Mouse (Mus musculus): ENCODE measurements around the gene Aqp2. TPM values are rescaled to one million over a fixed set of nuclear protein-coding genes. Genes with fewer than 3 reads are reported as not detected.

Aqp2 gene
- polyA plus RNA-seq, 1 experiment from 2014 or later: not detected

DNA sequence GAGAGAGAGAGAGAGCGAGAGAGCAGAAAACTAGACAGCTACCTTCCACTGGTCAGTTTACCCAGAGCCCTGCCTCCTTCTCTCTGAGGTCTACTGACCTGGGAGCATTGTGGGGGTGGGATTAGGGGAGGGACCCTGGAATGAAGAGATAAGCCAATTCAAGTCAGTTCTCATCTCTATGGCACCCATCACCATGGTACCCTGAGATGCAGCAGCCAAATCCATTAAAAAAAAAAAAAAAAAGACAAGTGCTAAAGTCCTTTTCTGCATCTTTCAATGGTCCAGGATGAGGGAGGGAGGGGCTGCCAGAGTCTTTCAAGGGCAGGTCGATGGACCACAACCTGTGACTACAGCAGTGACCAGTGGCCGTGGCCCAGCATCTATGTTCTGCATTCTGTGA lies 26.7 kb downstream of the Aqp2 start:
- peaks cover 49% of the 10 kb centered on the region for H3K4me1 ChIP-seq
- H3K36me3 ChIP-seq: no peaks in the 10 kb centered on the region
- WGBS: 68% methylated on average over 3 of the region's 3 CpGs

GRCm38 (mm10) chr15:99606515-99606914 lies 27.7 kb downstream of the Aqp2 start:
- Histone ChIP-seq H3K36me3 (no peaks in the 10 kb centered on the region), H3K4me1 (peaks cover 48% of the 10 kb centered on the region), H3K4me3 (replicated peaks) (no peak overlapping the region), H3K27ac (replicated peaks) (no peak overlapping the region), H3K9ac (replicated peaks) (no peak overlapping the region), H3K9me3 (replicated peaks) (no peaks in the 10 kb centered on the region), H3K27me3 (replicated peaks) (no peaks in the 10 kb centered on the region), H3K4me2 (no peak overlapping the region)
- WGBS: 37% methylated on average over 5 of the region's 5 CpGs
- no peak for ATAC-seq (ENCODE audit: low FRiP score)

More for the DNA sequence above, 26.7 kb downstream of the Aqp2 start:
- H3K27ac ChIP-seq (replicated peaks): no peak overlapping the region
- H3K4me3 ChIP-seq (replicated peaks): no peak overlapping the region
- H3K4me2 ChIP-seq: no peak overlapping the region
- H3K9me3 ChIP-seq (replicated peaks): no peaks in the 10 kb centered on the region
- H3K27me3 ChIP-seq (replicated peaks): no peaks in the 10 kb centered on the region
- no peak overlapping the region for H3K9ac ChIP-seq (replicated peaks)
- no peak for ATAC-seq (ENCODE audit: low FRiP score)

- 0 out of 2 replicates have a peak, but pooled peaks have one; percentile 28 for ATAC-seq (ENCODE audit: low FRiP score)
- Histone ChIP-seq H3K4me2 (no peak overlapping the region), H3K27me3 (replicated peaks) (no peaks in the 10 kb centered on the region), H3K27ac (replicated peaks) (no peak overlapping the region), H3K4me3 (replicated peaks) (no peak overlapping the region), H3K9ac (replicated peaks) (no peak overlapping the region), H3K9me3 (replicated peaks) (no peaks in the 10 kb centered on the region), H3K4me1 (peaks cover 42% of the 10 kb centered on the region), H3K36me3 (no peaks in the 10 kb centered on the region)
- 9% methylated on average over 10 of the region's 10 CpGs for WGBS
Measured at GRCm38 (mm10) chr15:99607388-99608113, 28.7 kb downstream of the Aqp2 start.

DNA sequence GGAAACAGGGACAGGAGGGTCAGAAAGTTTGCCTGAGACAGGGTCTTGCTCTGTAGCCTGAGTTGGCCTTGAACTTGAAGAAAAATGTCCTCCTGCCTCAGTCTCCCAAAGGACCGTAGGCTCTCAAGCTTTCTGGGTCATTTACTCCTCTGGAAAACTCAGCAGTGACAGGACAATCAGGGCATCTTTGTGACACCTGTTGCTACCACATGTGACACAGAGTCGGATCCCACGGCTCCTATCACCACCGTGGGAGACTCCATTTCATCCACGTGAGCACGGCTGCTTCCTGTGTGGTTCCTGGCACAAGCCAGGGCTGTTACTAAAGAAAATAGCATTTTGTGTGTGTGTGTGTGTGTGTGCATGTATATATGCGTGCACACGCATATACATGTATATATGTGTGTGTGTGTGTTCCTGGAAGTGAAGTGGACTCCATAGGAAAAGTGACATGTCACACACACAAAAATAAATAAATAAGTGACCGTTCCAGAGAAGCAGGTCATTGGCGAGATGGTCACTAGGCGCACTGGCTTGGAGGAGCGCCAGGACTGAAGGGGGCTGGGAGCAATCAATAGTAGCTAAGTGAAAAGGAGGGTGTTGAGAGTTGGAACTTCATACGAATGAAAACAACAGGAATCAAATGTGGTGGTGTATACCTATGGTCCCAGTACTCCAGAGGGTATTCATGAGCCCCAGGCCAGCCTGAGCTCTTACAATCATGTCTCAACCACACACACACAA lies 29.7 kb downstream of the Aqp2 start:
- Histone ChIP-seq H3K36me3 (no peaks in the 10 kb centered on the region), H3K4me2 (no peak overlapping the region), H3K27ac (replicated peaks) (0 out of 2 replicates have a peak overlapping the region, but pooled peaks have one; percentile 1), H3K4me1 (peaks cover 40% of the 10 kb centered on the region), H3K27me3 (replicated peaks) (no peaks in the 10 kb centered on the region), H3K9ac (replicated peaks) (no peak overlapping the region), H3K4me3 (replicated peaks) (no peak overlapping the region), H3K9me3 (replicated peaks) (no peaks in the 10 kb centered on the region)
- ATAC-seq (ENCODE audit: low FRiP score): no peak
- WGBS: 69% methylated on average over 13 of the region's 13 CpGs

GRCm38 (mm10) chr15:99611563-99611962 lies 32.7 kb downstream of the Aqp2 start:
- H3K4me2 ChIP-seq: no peak overlapping the region
- H3K4me1 ChIP-seq: peaks cover 43% of the 10 kb centered on the region
- no peak for ATAC-seq (ENCODE audit: low FRiP score)
- H3K9ac ChIP-seq (replicated peaks): no peak overlapping the region
- peak overlapping the region; percentile 45; the same call in 1 of the 2 replicates for H3K27ac ChIP-seq (replicated peaks)
- no peaks in the 10 kb centered on the region for H3K36me3 ChIP-seq
- no peaks in the 10 kb centered on the region for H3K27me3 ChIP-seq (replicated peaks)
- WGBS: 60% methylated on average over 7 of the region's 7 CpGs
- H3K4me3 ChIP-seq (replicated peaks): no peak overlapping the region
- no peaks in the 10 kb centered on the region for H3K9me3 ChIP-seq (replicated peaks)

DNA sequence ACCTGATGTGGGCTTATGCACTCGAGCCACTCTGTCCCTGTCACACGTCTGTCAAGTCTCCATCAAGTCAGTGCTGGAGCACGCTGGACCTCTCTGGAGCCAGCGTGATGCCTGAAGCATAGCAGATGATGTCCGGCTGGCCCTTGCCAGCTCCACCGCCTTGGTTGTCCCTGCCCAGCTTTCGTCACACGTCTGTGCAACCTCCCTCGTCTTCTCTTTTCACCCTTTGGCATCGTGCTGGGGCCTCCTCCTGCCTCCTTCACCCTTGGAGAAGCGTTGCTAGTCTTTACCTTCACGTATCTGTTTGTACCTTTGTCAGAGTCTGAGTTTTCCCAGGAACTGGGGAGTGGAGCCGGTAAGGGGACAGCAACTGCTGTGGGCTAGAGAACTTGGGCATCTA lies 35.4 kb downstream of the Aqp2 start:
- no peak for ATAC-seq (ENCODE audit: low FRiP score)
- Histone ChIP-seq H3K4me1 (peaks cover 27% of the 10 kb centered on the region), H3K27ac (replicated peaks) (peak overlapping the region; percentile 63), H3K4me3 (replicated peaks) (no peak overlapping the region), H3K9me3 (replicated peaks) (no peaks in the 10 kb centered on the region), H3K27me3 (replicated peaks) (no peaks in the 10 kb centered on the region), H3K36me3 (no peaks in the 10 kb centered on the region), H3K4me2 (no peak overlapping the region), H3K9ac (replicated peaks) (peak overlapping the region; percentile 14; the same call in 1 of the 2 replicates)
- 80% methylated on average over 13 of the region's 13 CpGs for WGBS

DNA sequence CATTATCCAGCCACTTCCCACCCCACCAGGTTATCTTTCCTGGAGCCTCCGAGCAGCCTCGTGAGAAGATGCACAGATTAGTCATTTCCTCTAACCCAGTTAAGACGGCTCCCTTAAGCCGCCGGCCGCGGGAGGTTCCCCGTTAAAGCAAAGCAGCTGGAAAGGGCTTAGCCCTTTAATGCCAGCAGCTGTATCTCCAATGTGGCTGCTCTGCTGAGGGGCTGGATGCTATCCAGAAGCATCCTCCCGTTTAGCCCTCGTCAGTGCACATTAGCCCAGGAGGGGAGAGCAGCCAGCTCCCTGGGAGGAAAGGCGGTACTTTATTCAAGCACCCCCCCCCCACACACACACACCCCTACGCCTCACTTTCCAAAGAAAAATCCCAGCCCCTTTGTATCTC lies 35.9 kb downstream of the Aqp2 start:
- Histone ChIP-seq H3K9ac (replicated peaks) (peak overlapping the region; percentile 14; the same call in 1 of the 2 replicates), H3K4me2 (peak overlapping the region; percentile 34), H3K27ac (replicated peaks) (peak overlapping the region; percentile 63), H3K36me3 (no peaks in the 10 kb centered on the region), H3K9me3 (replicated peaks) (no peaks in the 10 kb centered on the region), H3K4me3 (replicated peaks) (no peak overlapping the region), H3K4me1 (peaks cover 32% of the 10 kb centered on the region), H3K27me3 (replicated peaks) (no peaks in the 10 kb centered on the region)
- 0 out of 2 replicates have a peak, but pooled peaks have one; percentile 45 for ATAC-seq (ENCODE audit: low FRiP score)
- WGBS: 10% methylated on average over 12 of the region's 12 CpGs

DNA sequence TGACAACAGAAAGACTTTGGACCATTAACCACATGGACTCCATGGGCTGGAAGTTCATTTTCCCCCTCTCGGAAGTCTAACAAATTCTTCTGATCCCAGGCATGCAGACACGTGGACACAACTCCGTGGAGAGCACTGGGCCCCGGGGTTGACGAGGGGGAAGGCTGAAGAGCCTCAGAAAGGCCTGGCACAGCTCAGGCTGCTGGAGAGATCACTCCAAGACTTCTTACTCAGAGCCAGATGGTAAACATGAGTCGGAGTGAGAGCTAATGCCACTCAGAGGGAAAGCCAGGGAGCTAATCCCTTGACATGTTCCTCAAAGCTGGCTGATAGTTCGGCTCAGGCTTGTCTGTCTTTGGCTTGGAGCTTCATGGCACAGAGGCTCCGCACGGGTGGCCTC lies 36.4 kb downstream of the Aqp2 start:
- Histone ChIP-seq H3K9ac (replicated peaks) (no peak overlapping the region), H3K9me3 (replicated peaks) (no peaks in the 10 kb centered on the region), H3K27me3 (replicated peaks) (no peaks in the 10 kb centered on the region), H3K4me3 (replicated peaks) (no peak overlapping the region), H3K4me1 (peaks cover 35% of the 10 kb centered on the region), H3K4me2 (no peak overlapping the region; the same call in 1 of the 2 replicates), H3K36me3 (no peaks in the 10 kb centered on the region), H3K27ac (replicated peaks) (peak overlapping the region; percentile 63)
- WGBS: 56% methylated on average over 9 of the region's 9 CpGs
- ATAC-seq (ENCODE audit: low FRiP score): 0 out of 2 replicates have a peak, but pooled peaks have one; percentile 14

- H3K4me2 ChIP-seq: no peak overlapping the region
- WGBS: 49% methylated on average over 3 of the region's 3 CpGs
- no peaks in the 10 kb centered on the region for H3K27me3 ChIP-seq (replicated peaks)
- H3K9ac ChIP-seq (replicated peaks): no peak overlapping the region
- no peak overlapping the region for H3K27ac ChIP-seq (replicated peaks)
- peaks cover 26% of the 10 kb centered on the region for H3K4me1 ChIP-seq
- H3K36me3 ChIP-seq: peaks cover 3% of the 10 kb centered on the region
- no peak overlapping the region for H3K4me3 ChIP-seq (replicated peaks)
- no peaks in the 10 kb centered on the region for H3K9me3 ChIP-seq (replicated peaks)
- no peak for ATAC-seq (ENCODE audit: low FRiP score)
Measured at GRCm38 (mm10) chr15:99618595-99618994, 39.7 kb downstream of the Aqp2 start.

- Histone ChIP-seq H3K9me3 (replicated peaks) (no peaks in the 10 kb centered on the region), H3K4me2 (no peak overlapping the region), H3K36me3 (peaks cover 13% of the 10 kb centered on the region), H3K4me1 (peaks cover 19% of the 10 kb centered on the region), H3K27me3 (replicated peaks) (no peaks in the 10 kb centered on the region), H3K4me3 (replicated peaks) (no peak overlapping the region), H3K9ac (replicated peaks) (no peak overlapping the region), H3K27ac (replicated peaks) (peak overlapping the region; percentile 37; the same call in 1 of the 2 replicates)
- no peak for ATAC-seq (ENCODE audit: low FRiP score)
- 38% methylated on average over 4 of the region's 4 CpGs for WGBS
Measured at GRCm38 (mm10) chr15:99619821-99620220, 41.0 kb downstream of the Aqp2 start.

GRCm38 (mm10) chr15:99622063-99622462 lies 43.2 kb downstream of the Aqp2 start:
- WGBS: 97% methylated on average over 10 of the region's 11 CpGs
- Histone ChIP-seq H3K27me3 (replicated peaks) (no peaks in the 10 kb centered on the region), H3K4me3 (replicated peaks) (no peak overlapping the region), H3K9me3 (replicated peaks) (no peaks in the 10 kb centered on the region), H3K27ac (replicated peaks) (no peak overlapping the region), H3K9ac (replicated peaks) (no peak overlapping the region), H3K4me1 (peaks cover 10% of the 10 kb centered on the region), H3K36me3 (peaks cover 20% of the 10 kb centered on the region), H3K4me2 (no peak overlapping the region)
- no peak for ATAC-seq (ENCODE audit: low FRiP score)

GRCm38 (mm10) chr15:99631618-99632017 lies 52.8 kb downstream of the Aqp2 start:
- ATAC-seq (ENCODE audit: low FRiP score): no peak
- no peak overlapping the region for H3K27ac ChIP-seq (replicated peaks)
- no peak overlapping the region for H3K4me2 ChIP-seq
- H3K27me3 ChIP-seq (replicated peaks): no peaks in the 10 kb centered on the region
- no peaks in the 10 kb centered on the region for H3K9me3 ChIP-seq (replicated peaks)
- H3K36me3 ChIP-seq: peaks cover 45% of the 10 kb centered on the region
- H3K9ac ChIP-seq (replicated peaks): no peak overlapping the region
- peaks cover 6% of the 10 kb centered on the region for H3K4me1 ChIP-seq
- no peak overlapping the region for H3K4me3 ChIP-seq (replicated peaks)

Data from neural tube, embryonic 15.5 days (tissue).